Mouse (Mus musculus) urinary bladder, postnatal 10 days (tissue): ENCODE measurements around the gene Zbtb20.

ENCODE experiments used
- DNase-seq: peaks from one replicate; pipeline ENCODE4 v3.0.0; 2022; ENCODE audit warnings: low spot score

The Zbtb20 gene

GRCm38 (mm10) chr16:43511531-43511930 is 635.9 kb downstream of the Zbtb20 start:
- no peak for DNase-seq

GRCm38 (mm10) chr16:43513933-43514332 is 638.3 kb downstream of the Zbtb20 start:
- no peak for DNase-seq

GRCm38 (mm10) chr16:43515538-43515937 is 639.9 kb downstream of the Zbtb20 start:
- no peak for DNase-seq

- no peak for DNase-seq
Measured at GRCm38 (mm10) chr16:43520274-43520673, 644.6 kb downstream of the Zbtb20 start.

- DNase-seq, result no peak
Measured at GRCm38 (mm10) chr16:43522482-43522881, 646.8 kb downstream of the Zbtb20 start.

DNA sequence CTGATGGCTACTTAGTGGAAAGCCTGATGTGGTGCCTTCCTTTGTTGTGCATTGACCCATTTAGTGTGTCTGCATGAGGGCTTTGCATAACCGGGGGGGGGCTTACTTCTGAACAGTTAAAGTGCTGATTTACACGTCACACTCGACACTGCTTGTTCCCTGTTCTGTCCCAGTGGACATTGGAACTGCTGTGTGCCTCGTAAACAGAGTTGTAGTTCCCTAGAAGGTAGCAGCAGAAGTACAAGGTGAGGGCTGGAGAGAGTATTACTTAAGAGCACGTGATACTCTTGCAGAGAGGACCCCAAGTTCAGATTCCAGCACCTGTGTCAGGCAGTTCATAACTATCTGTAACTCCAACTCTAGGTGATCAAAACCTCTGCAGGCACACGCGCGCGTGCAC is 648.5 kb downstream of the Zbtb20 start:
- no peak for DNase-seq

DNA sequence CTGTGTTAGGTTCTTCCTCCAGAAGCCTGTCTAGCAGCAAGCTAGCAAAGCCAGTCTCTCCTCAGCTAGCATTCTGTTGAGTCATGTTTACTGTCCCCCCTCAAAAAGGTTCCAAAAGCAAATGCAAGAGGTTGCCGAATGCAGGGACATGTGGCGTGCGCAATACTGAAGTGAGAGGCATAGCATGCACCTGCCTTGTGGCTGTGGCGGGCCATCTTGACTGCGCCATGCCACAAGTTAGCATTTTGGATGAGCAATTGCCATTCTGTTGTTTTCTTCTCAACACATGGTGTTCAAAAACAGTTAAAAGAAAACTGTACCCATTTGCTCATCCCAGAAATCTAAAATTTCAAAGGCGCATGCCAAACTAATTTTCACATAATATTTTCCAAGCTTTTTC is 649.9 kb downstream of the Zbtb20 start:
- no peak for DNase-seq

GRCm38 (mm10) chr16:43528300-43528699 is 652.6 kb downstream of the Zbtb20 start:
- no peak for DNase-seq

- DNase-seq, result no peak
Measured at GRCm38 (mm10) chr16:43531328-43531727, 655.6 kb downstream of the Zbtb20 start.

DNA sequence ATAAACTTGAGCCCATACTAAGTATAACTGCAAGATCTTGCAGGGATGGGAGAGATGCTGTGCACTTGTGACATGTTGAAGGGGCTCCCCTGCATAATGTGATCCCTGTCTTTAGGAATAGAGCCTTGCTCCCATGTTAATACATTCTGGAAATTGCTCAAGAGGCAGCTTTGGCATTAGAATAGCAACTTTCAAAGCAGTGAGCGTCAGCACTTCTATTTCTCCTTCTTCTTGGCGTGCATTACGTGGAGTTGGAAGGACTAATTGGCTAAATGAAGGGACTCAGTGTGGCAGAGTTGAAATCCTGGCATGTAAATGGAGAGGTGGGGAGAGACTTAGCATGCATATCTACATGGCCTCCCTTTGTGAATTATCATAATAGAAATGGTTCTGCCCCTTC is 658.4 kb downstream of the Zbtb20 start:
- DNase-seq, result no peak

DNA sequence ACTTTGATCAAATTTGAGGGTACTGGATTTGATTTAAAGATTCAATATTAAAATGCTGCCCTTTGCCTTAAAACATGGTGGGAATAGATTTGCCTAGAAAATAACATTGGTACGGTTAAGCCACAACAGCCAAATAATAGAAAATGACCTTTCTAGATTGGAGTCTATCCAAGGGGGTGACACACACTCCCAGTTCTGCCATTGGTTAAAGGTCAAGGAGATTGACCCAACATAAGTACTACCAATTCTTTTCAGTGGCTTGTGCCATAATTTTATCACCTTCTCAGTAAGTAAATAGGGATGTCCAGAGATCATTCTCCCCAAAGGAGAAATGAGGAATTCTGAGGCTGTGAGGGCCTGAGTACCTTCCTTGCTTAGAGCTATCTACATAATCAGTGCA is 660.2 kb downstream of the Zbtb20 start:
- DNase-seq, result no peak

DNA sequence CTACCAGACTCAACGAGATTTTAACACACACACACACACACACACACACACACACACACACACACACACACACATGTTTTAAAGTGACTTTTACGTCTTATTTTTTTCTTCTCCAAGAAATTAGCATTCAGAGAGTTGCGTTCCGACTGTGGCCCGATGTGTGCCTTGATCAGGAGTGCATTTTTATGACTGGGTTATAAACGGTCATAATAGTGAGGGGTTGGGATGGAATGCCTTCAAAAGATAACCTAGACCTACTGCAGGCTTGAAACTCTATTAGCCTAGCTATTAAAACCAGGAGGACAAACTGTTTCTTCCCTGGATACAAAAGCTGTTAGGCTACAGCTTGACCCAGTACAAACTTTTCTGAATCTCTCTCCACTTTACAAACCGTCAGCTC is 661.5 kb downstream of the Zbtb20 start:
- no peak for DNase-seq

GRCm38 (mm10) chr16:43539659-43540096 is 664.0 kb downstream of the Zbtb20 start:
- DNase-seq, result no peak

GRCm38 (mm10) chr16:43540108-43540507 is 664.4 kb downstream of the Zbtb20 start:
- no peak for DNase-seq

DNA sequence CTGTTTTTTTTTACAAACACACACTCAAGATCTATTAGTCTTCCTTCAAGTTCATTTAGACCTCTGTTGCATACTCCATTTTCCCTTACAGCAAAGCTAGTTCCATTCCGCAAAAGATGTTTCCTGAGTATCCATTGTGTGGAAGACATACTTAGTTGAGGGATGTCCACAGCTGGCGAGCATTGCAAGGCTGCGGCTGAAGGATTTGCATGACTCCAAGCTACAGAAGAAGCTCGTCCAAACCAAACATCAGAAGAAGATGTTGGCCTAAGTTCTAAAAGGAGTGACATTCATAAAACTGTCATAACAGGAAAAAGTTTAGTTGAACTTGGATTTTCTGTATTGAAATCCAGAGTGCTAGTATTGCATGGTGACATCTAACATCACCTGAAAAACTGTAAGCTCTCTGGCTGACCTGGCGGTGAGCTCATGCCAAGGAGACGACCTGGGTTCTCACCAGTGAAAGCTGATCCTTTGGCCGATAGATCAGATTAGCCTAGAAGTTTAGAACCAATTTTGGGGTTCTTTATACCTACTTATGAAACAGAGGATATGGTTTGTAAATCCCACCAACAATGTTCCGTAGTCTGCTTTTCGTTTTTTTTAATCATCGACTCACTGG is 665.0 kb downstream of the Zbtb20 start:
- DNase-seq, result no peak

DNA sequence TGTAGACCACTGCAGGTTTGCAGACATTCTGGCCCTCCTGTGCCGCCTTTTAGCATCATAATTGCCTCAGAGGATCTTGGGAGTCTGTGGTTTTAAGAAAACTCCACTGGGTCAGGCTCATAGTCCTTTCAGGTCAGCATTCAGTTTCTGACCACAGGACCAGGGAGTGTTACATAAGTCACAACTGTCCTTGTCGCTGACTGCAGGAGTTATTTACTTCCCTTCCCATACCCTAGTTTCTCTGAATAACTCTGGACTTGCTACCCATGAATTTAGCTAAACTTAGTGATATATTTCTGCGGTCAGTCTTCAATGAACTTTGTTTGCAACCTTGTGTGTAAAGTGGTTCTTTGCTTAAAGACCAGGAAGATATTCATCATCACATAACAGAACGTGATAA is 669.6 kb downstream of the Zbtb20 start:
- no peak for DNase-seq

- DNase-seq, result no peak
Measured at GRCm38 (mm10) chr16:43547323-43548180, 671.9 kb downstream of the Zbtb20 start.

GRCm38 (mm10) chr16:43548774-43549173 is 673.1 kb downstream of the Zbtb20 start:
- no peak for DNase-seq

DNA sequence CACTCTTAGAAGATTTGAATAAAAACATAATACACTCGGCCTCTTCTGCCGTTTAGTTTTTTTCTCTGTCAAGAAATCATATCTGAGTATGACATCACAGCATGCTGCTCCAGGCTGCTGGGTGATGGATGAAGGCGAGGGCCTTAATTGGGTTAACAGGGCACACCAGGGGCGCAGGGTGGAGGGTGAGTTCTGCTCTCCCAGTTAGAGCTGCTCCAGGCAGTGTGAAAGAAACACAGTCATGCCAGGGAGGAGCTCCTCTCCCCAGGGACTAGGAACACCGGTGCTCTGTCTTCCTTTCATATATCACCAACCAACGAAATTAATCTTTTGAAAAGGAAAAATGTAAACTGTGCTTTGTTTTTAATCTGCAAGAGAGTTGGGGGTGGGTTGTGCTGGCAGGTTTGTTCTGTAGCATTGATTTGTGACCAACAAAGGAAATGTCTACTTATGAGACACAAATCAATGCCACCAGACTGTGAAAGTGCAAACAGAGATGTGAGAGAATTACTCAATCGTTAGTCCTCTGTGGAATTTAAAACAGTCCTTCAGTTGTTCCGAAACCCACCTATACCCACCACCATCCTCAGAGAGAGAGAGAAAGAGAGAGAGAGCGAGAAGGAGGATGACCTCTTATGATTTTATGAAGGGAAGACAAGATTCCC is 673.9 kb downstream of the Zbtb20 start:
- DNase-seq, result no peak

- no peak for DNase-seq
Measured at GRCm38 (mm10) chr16:43552443-43552842, 676.8 kb downstream of the Zbtb20 start.

- no peak for DNase-seq
Measured at GRCm38 (mm10) chr16:43557385-43557784, 681.7 kb downstream of the Zbtb20 start.

DNA sequence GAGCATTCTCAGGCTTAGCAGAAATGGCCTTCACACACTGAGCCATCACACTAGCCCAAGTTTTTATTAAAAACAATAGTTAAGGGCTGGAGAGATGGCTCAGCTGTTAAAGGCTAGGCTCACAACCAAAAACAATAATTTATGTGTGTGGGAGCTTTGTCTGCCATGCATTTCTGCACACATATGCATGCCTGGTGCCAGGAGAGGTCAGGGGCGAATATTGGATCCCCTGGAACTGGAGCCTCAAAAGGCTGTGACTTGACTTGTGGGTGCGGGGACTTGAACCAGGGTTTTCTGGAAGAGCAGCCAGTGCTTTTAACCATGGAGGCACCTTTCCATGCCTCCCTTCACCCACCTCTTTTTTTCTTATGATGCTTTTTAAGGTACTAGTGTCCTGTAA is 685.6 kb downstream of the Zbtb20 start:
- no peak for DNase-seq

DNA sequence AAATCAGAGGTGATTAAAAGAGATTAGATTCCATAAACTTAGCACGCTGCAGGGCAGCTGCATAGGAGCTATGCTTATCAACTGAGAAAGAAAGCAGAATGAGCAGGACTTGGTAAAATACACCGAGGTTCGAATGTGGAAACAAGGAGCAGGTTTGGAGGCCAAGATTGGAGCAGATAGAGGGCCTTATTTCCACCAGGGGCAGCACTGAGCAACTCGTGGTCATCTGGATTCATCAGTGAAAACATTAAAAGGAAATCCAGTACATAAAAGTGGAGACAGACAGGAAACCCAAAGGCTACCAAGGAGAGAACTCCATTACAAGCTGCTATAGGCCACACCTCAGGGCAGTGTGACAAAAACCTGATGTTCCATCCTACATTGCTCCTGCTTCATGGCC is 686.3 kb downstream of the Zbtb20 start:
- no peak for DNase-seq
